ENCODE assay signal across 7 mouse cellular contexts in the genomic region with DNA sequence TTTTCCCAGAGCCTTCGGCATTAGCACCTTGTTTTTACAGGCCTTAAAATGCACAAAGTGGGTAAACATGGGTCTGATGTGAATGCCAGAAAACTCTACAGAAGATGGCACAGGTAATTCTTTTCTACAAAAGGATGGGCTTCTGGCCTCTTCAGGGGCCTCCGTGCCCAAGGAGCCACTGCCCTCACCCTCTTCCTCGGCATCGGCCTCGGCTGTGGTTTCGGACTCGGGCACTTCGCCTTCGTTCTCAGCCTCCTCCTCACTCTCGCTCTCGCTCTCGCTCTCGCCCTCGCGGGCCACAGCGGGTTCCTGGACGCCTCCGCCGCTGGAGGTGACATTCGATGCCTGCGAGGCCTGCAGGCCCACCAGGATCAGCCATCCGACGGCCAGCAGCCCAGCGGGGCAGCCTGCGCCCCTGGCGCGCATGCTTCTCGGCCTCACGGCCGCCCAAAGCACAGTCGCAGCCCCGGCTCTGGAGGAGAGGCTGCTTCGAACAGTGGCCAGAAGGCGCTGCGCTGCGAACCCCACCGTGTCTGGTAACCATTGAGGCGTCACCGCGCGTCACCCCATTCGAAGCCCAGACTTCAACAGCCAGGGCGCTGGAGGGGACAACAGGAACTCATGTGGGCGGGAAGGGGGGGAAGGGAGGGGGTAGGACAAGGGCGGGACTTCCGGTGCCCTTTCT. TPM values are rescaled to one million over a fixed set of nuclear protein-coding genes. Genes with fewer than 3 reads are reported as not detected.
DNase-seq lines count a peak whose midpoint lies in the region; ATAC-seq and TF ChIP-seq lines count a peak whose summit lies in the region.

Gene Spaca1 (minus strand): TSS at position 621 of the 685 bp plus-strand sequence.

- H3K27ac ChIP-seq in embryonic facial prominence, embryonic 10.5 days (replicated peaks), result peak within 1 kb of the TSS; percentile 79
- H3K27ac ChIP-seq in hindbrain, postnatal 0 days, result no peak within 1 kb of the TSS
- H3K27ac ChIP-seq in midbrain, embryonic 10.5 days (replicated peaks), result peak within 1 kb of the TSS; percentile 77

- ATAC-seq in CD4-positive, CD25-positive, alpha-beta regulatory T cell, adult 4 months, result peak; percentile 84
- ATAC-seq in hindbrain, postnatal 0 days, result 0 out of 2 replicates have a peak, but pooled peaks have one; percentile 51

- H3K9ac ChIP-seq in hindbrain, postnatal 0 days (replicated peaks; ENCODE audit: low read length), result peak within 1 kb of the TSS; percentile 30; the same call in 1 of the 2 replicates

- 37% methylated on average over 46 of the region's 46 CpGs for WGBS in embryonic facial prominence, embryonic 10.5 days
- 49% methylated on average over 42 of the region's 46 CpGs for WGBS in hindbrain, postnatal 0 days
- WGBS in midbrain, embryonic 10.5 days, result 46% methylated on average over 46 of the region's 46 CpGs

- H3K9me3 ChIP-seq in embryonic facial prominence, embryonic 10.5 days, result no peaks in the 10 kb centered on the region
- H3K9me3 ChIP-seq in hindbrain, postnatal 0 days (ENCODE audit: low read length), result no peaks in the 10 kb centered on the region
- H3K9me3 ChIP-seq in midbrain, embryonic 10.5 days (replicated peaks), result no peaks in the 10 kb centered on the region

- peak; percentile 1 to 7 for DNase-seq in B cell, adult 2 months
- peak; percentile 63 for DNase-seq in embryonic facial prominence, embryonic 10.5 days (ENCODE audit: low spot score)
- DNase-seq in hindbrain, postnatal 0 days (ENCODE audit: low spot score), result peak; percentile 6
- peak; percentile 31 for DNase-seq in midbrain, embryonic 10.5 days (ENCODE audit: low spot score)
- peak; percentile 5 for DNase-seq in thymus, postnatal 14 days
- no peak for DNase-seq in MN1 (ENCODE audit: low spot score)

- H3K27me3 ChIP-seq in embryonic facial prominence, embryonic 10.5 days (replicated peaks; ENCODE audit: low read depth, poor library complexity, severe bottlenecking), result no peaks in the 10 kb centered on the region; the same call in 1 of the 2 replicates
- no peaks in the 10 kb centered on the region for H3K27me3 ChIP-seq in hindbrain, postnatal 0 days (ENCODE audit: insufficient read depth, low read length)
- H3K27me3 ChIP-seq in midbrain, embryonic 10.5 days (ENCODE audit: low read depth, poor library complexity, severe bottlenecking), result no peaks in the 10 kb centered on the region

- TF ChIP-seq CTCF in hindbrain, postnatal 0 days (IDR thresholded peaks at IDR 0.05; ENCODE audit: low read depth), result no peak

- peak within 1 kb of the TSS; percentile 51 for H3K4me3 ChIP-seq in embryonic facial prominence, embryonic 10.5 days
- H3K4me3 ChIP-seq in hindbrain, postnatal 0 days (ENCODE audit: low read length), result peak within 1 kb of the TSS; percentile 23; the same call in 1 of the 2 replicates
- peak within 1 kb of the TSS; percentile 37 for H3K4me3 ChIP-seq in midbrain, embryonic 10.5 days

- no peaks in the 10 kb centered on the region for H3K36me3 ChIP-seq in embryonic facial prominence, embryonic 10.5 days (replicated peaks)
- no peaks in the 10 kb centered on the region for H3K36me3 ChIP-seq in hindbrain, postnatal 0 days (ENCODE audit: insufficient read depth, low read length)
- no peaks in the 10 kb centered on the region for H3K36me3 ChIP-seq in midbrain, embryonic 10.5 days

- H3K4me2 ChIP-seq in hindbrain, postnatal 0 days (ENCODE audit: low read depth, low read length), result peak within 1 kb of the TSS; percentile 50

- peaks cover 6% of the 10 kb centered on the region; the same call in 1 of the 2 replicates for H3K4me1 ChIP-seq in embryonic facial prominence, embryonic 10.5 days
- no peaks in the 10 kb centered on the region for H3K4me1 ChIP-seq in hindbrain, postnatal 0 days (ENCODE audit: insufficient read depth, low read length)
- H3K4me1 ChIP-seq in midbrain, embryonic 10.5 days, result peaks cover 6% of the 10 kb centered on the region

RNA-seq across cellular contexts. Expression of gene Spaca1, which starts in this region (rescaled TPM):
- 1 to 10 TPM; 4.9 to 5.1 TPM for polyA plus RNA-seq in CD4-positive, CD25-positive, alpha-beta regulatory T cell, adult 4 months (2017; shearing (Covaris generic))
- polyA plus RNA-seq in embryonic facial prominence, embryonic 10.5 days (2016; fragmentation: Nextera tagmentation; extraction: Ambion mirVana), result 1.4 and 3.0 TPM in 2 replicates
- 0.22 and 0.42 TPM in 2 replicates for total RNA-seq in hindbrain, postnatal 0 days (2014; rRNA removed)
- polyA plus RNA-seq in hindbrain, postnatal 0 days (2015; fragmentation: Nextera tagmentation; extraction: Ambion mirVana), result 1.4 TPM in 2 replicates
- polyA plus RNA-seq in midbrain, embryonic 10.5 days (2016; fragmentation: Nextera tagmentation; extraction: Ambion mirVana), result 1.7 and 1.9 TPM in 2 replicates
